Mouse (Mus musculus) embryonic facial prominence, embryonic 14.5 days (tissue): ENCODE results near the gene Phldb1. TPM values are rescaled to one million over a fixed set of nuclear protein-coding genes. Genes with fewer than 3 reads are reported as not detected.

Experiments
- ATAC-seq: fragments of 200-750 bp; cut with Nextera tagmentation; 2 replicates; pipeline ENCODE4 v1.8.0; 2017; ENCODE audit warnings: low read depth, moderate number of reproducible peaks, moderate TSS enrichment
- DNase-seq: peaks from one replicate; pipeline ENCODE4 v3.0.0-alpha.2; 2015; ENCODE audit warnings: low spot score
- H3K27ac ChIP-seq: fragments of 300-500 bp; sonication (generic); replicated peaks from 2 replicates; pipeline ENCODE4 v1.5.1; 2014; ENCODE audit warnings: low read depth, mild to moderate bottlenecking, low read length, moderate library complexity
- H3K27me3 ChIP-seq: fragments of 300-500 bp; sonication (generic); replicated peaks from 2 replicates; pipeline ENCODE4 v1.6.1; 2014; ENCODE audit warnings: low read length; ENCODE audit not compliant: control insufficient read depth, insufficient read depth
- H3K36me3 ChIP-seq: fragments of 300-500 bp; sonication (generic); 2 replicates; pipeline ENCODE4 v1.6.1; 2014; ENCODE audit warnings: low read length, mixed read lengths; ENCODE audit not compliant: control insufficient read depth, insufficient read depth
- H3K4me1 ChIP-seq: fragments of 300-500 bp; sonication (generic); 2 replicates; pipeline ENCODE4 v1.6.1; 2014; ENCODE audit warnings: antibody characterized with exemption, low read length; ENCODE audit not compliant: control insufficient read depth, insufficient read depth
- H3K4me2 ChIP-seq: fragments of 300-500 bp; sonication (generic); 2 replicates; pipeline ENCODE4 v1.6.1; 2014; ENCODE audit warnings: low read depth, mild to moderate bottlenecking, low read length, moderate library complexity, mixed read lengths
- H3K4me3 ChIP-seq: fragments of 300-500 bp; sonication (generic); 2 replicates; pipeline ENCODE4 v1.5.1; 2014; ENCODE audit warnings: low read depth, mild to moderate bottlenecking, low read length
- H3K9ac ChIP-seq: fragments of 300-500 bp; sonication (generic); 2 replicates; pipeline ENCODE4 v1.6.1; 2014; ENCODE audit warnings: low read depth, mild to moderate bottlenecking, low read length, moderate library complexity, mixed read lengths
- H3K9me3 ChIP-seq: fragments of 300-500 bp; sonication (generic); 2 replicates; pipeline ENCODE4 v1.6.1; 2016; ENCODE audit warnings: low read length; ENCODE audit not compliant: control insufficient read depth
- WGBS: fragments of 180-500 bp; shearing (Covaris S2); extraction: QIAGEN DNeasy Blood & Tissue Kit; methylation state at CpG from one replicate; pipeline ENCODE4 v1.1.7; 2014; 5-methylcytosine and 5-hydroxymethylcytosine counted together
- polyA plus RNA-seq: library from polyadenylated mRNA; unstranded; fragments of >200 nt; fragmentation: Nextera tagmentation; extraction: Ambion mirVana; gene quantifications from 2 replicates; pipeline ENCODE4 v1.2.1, GENCODE M21; 2014

Phldb1 gene
- polyA plus RNA-seq, 1 experiment from 2014 or later = 40.3 TPM

- WGBS = 18% methylated on average over 6 of the region's 6 CpGs
These were observed 26.1 kb downstream of the Phldb1 start for GRCm38 (mm10) chr9:44708925-44709324.

GRCm38 (mm10) chr9:44708429-44708765 lies 26.6 kb downstream of the Phldb1 start:
- H3K4me3 ChIP-seq = peak overlapping the region; percentile 44
- peak overlapping the region; percentile 65 for H3K9ac ChIP-seq
- peak overlapping the region; percentile 54 for H3K27ac ChIP-seq
- ATAC-seq (peak; percentile 88), DNase-seq (peak; percentile 90)
- H3K4me1 ChIP-seq = peaks cover 14% of the 10 kb centered on the region
- WGBS = 10% methylated on average over 21 of the region's 24 CpGs
- no peaks in the 10 kb centered on the region for H3K9me3 ChIP-seq
- H3K36me3 ChIP-seq = peaks cover 68% of the 10 kb centered on the region
- peak overlapping the region; percentile 62 for H3K4me2 ChIP-seq
- no peaks in the 10 kb centered on the region for H3K27me3 ChIP-seq

More at GRCm38 (mm10) chr9:44708925-44709324, 26.1 kb downstream of the Phldb1 start:
- Histone ChIP-seq H3K27me3 (no peaks in the 10 kb centered on the region), H3K4me2 (peak overlapping the region; percentile 62), H3K4me1 (peaks cover 14% of the 10 kb centered on the region), H3K4me3 (peak overlapping the region; percentile 44), H3K9ac (peak overlapping the region; percentile 65), H3K36me3 (peaks cover 66% of the 10 kb centered on the region), H3K27ac (peak overlapping the region; percentile 54), H3K9me3 (no peaks in the 10 kb centered on the region)
- ATAC-seq (peak; percentile 27), DNase-seq (peak; percentile 56)

GRCm38 (mm10) chr9:44707749-44708428 lies 27.1 kb downstream of the Phldb1 start:
- DNase-seq (peak; percentile 12), ATAC-seq (0 out of 2 replicates have a peak, but pooled peaks have one; percentile 26)
- Histone ChIP-seq H3K4me3 (peak overlapping the region; percentile 44), H3K4me1 (peaks cover 14% of the 10 kb centered on the region), H3K9ac (peak overlapping the region; percentile 65), H3K27ac (peak overlapping the region; percentile 54), H3K36me3 (peaks cover 67% of the 10 kb centered on the region), H3K27me3 (no peaks in the 10 kb centered on the region), H3K4me2 (peak overlapping the region; percentile 62), H3K9me3 (no peaks in the 10 kb centered on the region)
- 27% methylated on average over 28 of the region's 28 CpGs for WGBS

GRCm38 (mm10) chr9:44699730-44700129 lies 35.3 kb downstream of the Phldb1 start:
- Histone ChIP-seq H3K27ac (no peak overlapping the region), H3K4me1 (no peaks in the 10 kb centered on the region), H3K27me3 (no peaks in the 10 kb centered on the region), H3K36me3 (peaks cover 88% of the 10 kb centered on the region), H3K9me3 (no peaks in the 10 kb centered on the region), H3K9ac (no peak overlapping the region), H3K4me2 (no peak overlapping the region), H3K4me3 (no peak overlapping the region)
- 91% methylated on average over 5 of the region's 5 CpGs for WGBS
- DNase-seq = no peak
- ATAC-seq = no peak

- H3K4me2 ChIP-seq = no peak overlapping the region
- no peak overlapping the region for H3K4me3 ChIP-seq
- H3K27me3 ChIP-seq = no peaks in the 10 kb centered on the region
- H3K4me1 ChIP-seq = no peaks in the 10 kb centered on the region
- H3K27ac ChIP-seq = no peak overlapping the region
- ATAC-seq (no peak), DNase-seq (no peak)
- WGBS = 87% methylated on average over 10 of the region's 10 CpGs
- no peaks in the 10 kb centered on the region for H3K9me3 ChIP-seq
- H3K36me3 ChIP-seq = peaks cover 88% of the 10 kb centered on the region
- no peak overlapping the region for H3K9ac ChIP-seq
These were observed 35.8 kb downstream of the Phldb1 start for GRCm38 (mm10) chr9:44699196-44699595.

GRCm38 (mm10) chr9:44697866-44698265 lies 37.1 kb downstream of the Phldb1 start:
- DNase-seq (no peak), ATAC-seq (no peak)
- Histone ChIP-seq H3K27ac (no peak overlapping the region), H3K4me1 (no peaks in the 10 kb centered on the region), H3K9me3 (no peaks in the 10 kb centered on the region), H3K36me3 (peaks cover 89% of the 10 kb centered on the region), H3K9ac (no peak overlapping the region), H3K4me2 (no peak overlapping the region), H3K27me3 (no peaks in the 10 kb centered on the region), H3K4me3 (no peak overlapping the region)
- 95% methylated on average over 15 of the region's 16 CpGs for WGBS

GRCm38 (mm10) chr9:44693071-44693470 lies 41.9 kb downstream of the Phldb1 start:
- Histone ChIP-seq H3K27ac (no peak overlapping the region), H3K9ac (no peak overlapping the region), H3K4me3 (no peak overlapping the region), H3K36me3 (peaks cover 90% of the 10 kb centered on the region), H3K27me3 (no peaks in the 10 kb centered on the region), H3K4me2 (no peak overlapping the region), H3K4me1 (no peaks in the 10 kb centered on the region), H3K9me3 (no peaks in the 10 kb centered on the region)
- DNase-seq (no peak), ATAC-seq (no peak)
- WGBS = 91% methylated on average over 11 of the region's 11 CpGs

- Histone ChIP-seq H3K4me2 (no peak overlapping the region), H3K36me3 (peaks cover 90% of the 10 kb centered on the region), H3K27me3 (no peaks in the 10 kb centered on the region), H3K9me3 (no peaks in the 10 kb centered on the region), H3K4me1 (no peaks in the 10 kb centered on the region), H3K27ac (no peak overlapping the region; the same call in 1 of the 2 replicates), H3K4me3 (no peak overlapping the region), H3K9ac (no peak overlapping the region)
- 79% methylated on average over 21 of the region's 21 CpGs for WGBS
- ATAC-seq (peak; percentile 71), DNase-seq (peak; percentile 67)
These were observed 43.1 kb downstream of the Phldb1 start for GRCm38 (mm10) chr9:44691671-44692520.
